ENCODE assay signal across 12 mouse cellular contexts in the genomic region with DNA sequence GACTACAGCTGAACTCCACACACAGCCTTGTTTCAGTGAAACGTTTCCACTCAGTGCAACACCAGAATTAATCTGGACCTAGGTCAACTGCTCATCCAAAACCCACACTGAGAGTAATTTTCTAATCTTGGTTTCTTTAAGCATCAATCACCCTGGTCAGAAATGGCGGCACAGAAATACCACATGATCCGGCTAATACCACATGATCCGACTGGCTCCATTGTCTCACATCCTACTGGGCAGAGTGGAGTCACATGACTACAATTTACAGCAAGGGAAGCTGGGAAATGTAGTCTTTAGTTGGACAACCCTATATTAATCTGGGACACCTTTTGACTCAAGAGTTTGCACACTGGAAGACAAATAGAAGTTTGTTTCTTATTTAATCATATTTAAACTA.
A peak's percentile ranks its signal among the peaks of the same experiment; 100 is the strongest.
DNase-seq lines count a peak whose midpoint lies in the region; ATAC-seq lines count a peak whose summit lies in the region.
"Had no signal": no experiment of that assay in that cellular context is flagged by ENCODE, and none has a peak within 500 bp of the region (broad histone marks: within the 10 kb centered on the region; RNA-seq: fewer than 3 reads in every experiment).

No protein-coding gene starts in this region.

- H3K9ac ChIP-seq in midbrain, embryonic 16.5 days (ENCODE audit: low read depth, low read length) = no peak overlapping the region
- H3K9ac ChIP-seq in midbrain, embryonic 11.5 days (ENCODE audit: low read length) = no peak overlapping the region
- no peak overlapping the region for H3K9ac ChIP-seq in liver, embryonic 11.5 days (ENCODE audit: low read depth, low read length)

- no peaks in the 10 kb centered on the region; the same call in 1 of the 2 replicates for H3K27me3 ChIP-seq in midbrain, embryonic 10.5 days (ENCODE audit: low read depth, poor library complexity, severe bottlenecking)
- H3K27me3 ChIP-seq in midbrain, embryonic 16.5 days (ENCODE audit: control insufficient read depth, insufficient read depth, low read depth, low read length) = no peaks in the 10 kb centered on the region; the same call in 1 of the 2 replicates
- H3K27me3 ChIP-seq in midbrain, embryonic 11.5 days (ENCODE audit: control insufficient read depth, insufficient read depth, low read length) = no peaks in the 10 kb centered on the region
- H3K27me3 ChIP-seq in liver, embryonic 11.5 days (replicated peaks; ENCODE audit: control insufficient read depth, insufficient read depth, low read length) = no peaks in the 10 kb centered on the region

- no peak overlapping the region for H3K27ac ChIP-seq in midbrain, embryonic 10.5 days (replicated peaks)
- H3K27ac ChIP-seq in midbrain, embryonic 16.5 days (ENCODE audit: low read length) = no peak overlapping the region
- no peak overlapping the region for H3K27ac ChIP-seq in midbrain, embryonic 11.5 days (ENCODE audit: low read depth, low read length)
- H3K27ac ChIP-seq in liver, embryonic 11.5 days (ENCODE audit: low read depth, low read length) = no peak overlapping the region

- no peak; the same call in 1 of the 2 replicates for ATAC-seq in midbrain, embryonic 16.5 days
- ATAC-seq in midbrain, embryonic 11.5 days (ENCODE audit: low FRiP score) = 0 out of 2 replicates have a peak, but pooled peaks have one; percentile 40
- ATAC-seq in frontal cortex, adult (ENCODE audit: low TSS enrichment) = no peak
- no peak for ATAC-seq in liver, embryonic 11.5 days (replicated peaks; ENCODE audit: low FRiP score)

- 84% methylated on average over 4 of the region's 4 CpGs for WGBS in midbrain, embryonic 10.5 days
- WGBS in midbrain, embryonic 16.5 days = 77% methylated on average over 4 of the region's 4 CpGs
- 81% methylated on average over 4 of the region's 4 CpGs for WGBS in midbrain, embryonic 11.5 days
- 77% methylated on average over 4 of the region's 4 CpGs for WGBS in liver, embryonic 11.5 days

- no peaks in the 10 kb centered on the region for H3K36me3 ChIP-seq in midbrain, embryonic 10.5 days
- no peaks in the 10 kb centered on the region for H3K36me3 ChIP-seq in midbrain, embryonic 16.5 days (ENCODE audit: control insufficient read depth, insufficient read depth, low read length)
- H3K36me3 ChIP-seq in midbrain, embryonic 11.5 days (ENCODE audit: control insufficient read depth, insufficient read depth, low read length) = no peaks in the 10 kb centered on the region
- H3K36me3 ChIP-seq in liver, embryonic 11.5 days (ENCODE audit: control insufficient read depth, insufficient read depth, low read length) = no peaks in the 10 kb centered on the region
- H3K36me3 ChIP-seq: G1E had no signal

- H3K4me2 ChIP-seq in midbrain, embryonic 16.5 days (ENCODE audit: low read length) = no peak overlapping the region
- H3K4me2 ChIP-seq in midbrain, embryonic 11.5 days = no peak overlapping the region
- no peak overlapping the region for H3K4me2 ChIP-seq in liver, embryonic 11.5 days

- no peak overlapping the region for H3K4me3 ChIP-seq in midbrain, embryonic 10.5 days
- H3K4me3 ChIP-seq in midbrain, embryonic 16.5 days (ENCODE audit: low read depth, low read length) = no peak overlapping the region
- H3K4me3 ChIP-seq in midbrain, embryonic 11.5 days (ENCODE audit: low read depth, low read length) = no peak overlapping the region
- no peak overlapping the region for H3K4me3 ChIP-seq in liver, embryonic 11.5 days (ENCODE audit: low read depth, low read length)

- H3K4me1 ChIP-seq in midbrain, embryonic 10.5 days = no peaks in the 10 kb centered on the region
- no peaks in the 10 kb centered on the region for H3K4me1 ChIP-seq in midbrain, embryonic 16.5 days (ENCODE audit: control insufficient read depth, insufficient read depth, low read length)
- no peaks in the 10 kb centered on the region for H3K4me1 ChIP-seq in midbrain, embryonic 11.5 days (ENCODE audit: control insufficient read depth, insufficient read depth, low read length)
- H3K4me1 ChIP-seq in liver, embryonic 11.5 days (replicated peaks; ENCODE audit: control insufficient read depth, insufficient read depth, low read length) = no peaks in the 10 kb centered on the region

- peak; percentile 18 for DNase-seq in midbrain, embryonic 10.5 days (ENCODE audit: low spot score)
- DNase-seq in embryo, embryonic 11 days = peak; percentile 54
- peak; percentile 81 for DNase-seq in midbrain, embryonic 11.5 days (ENCODE audit: low spot score, missing footprints)
- no peak for DNase-seq in liver, embryonic 11.5 days (ENCODE audit: low spot score)
- DNase-seq in adrenal gland, postnatal 10 days = no peak
- DNase-seq: cerebellum, adult 2 months; kidney, adult 11 months; liver; right cerebral cortex, postnatal 25 days had no signal

- H3K9me3 ChIP-seq in midbrain, embryonic 10.5 days (replicated peaks) = no peaks in the 10 kb centered on the region
- H3K9me3 ChIP-seq in midbrain, embryonic 16.5 days (replicated peaks; ENCODE audit: control insufficient read depth, low read length, poor library complexity, severe bottlenecking) = no peaks in the 10 kb centered on the region
- H3K9me3 ChIP-seq in midbrain, embryonic 11.5 days (ENCODE audit: control insufficient read depth, low read length) = no peaks in the 10 kb centered on the region
- no peaks in the 10 kb centered on the region for H3K9me3 ChIP-seq in liver, embryonic 11.5 days (ENCODE audit: control insufficient read depth, low read length)

Comparison
In these comparisons a context has a peak if more than half of its experiments do, and no peak if none do; other contexts are left out.
1. DNase-seq: peak in midbrain, embryonic 10.5 days (single experiment), embryo, embryonic 11 days (single experiment) and midbrain, embryonic 11.5 days (single experiment); none in liver, embryonic 11.5 days (single experiment) and adrenal gland, postnatal 10 days (single experiment).